Mouse (Mus musculus): ENCODE measurements at regions not wholly inside any gene's neighbourhood (a gene's known extent, or its start where the extent isn't known, plus 50 kb on each side); places are given as distances from the start of the nearest gene placed in this dataset.

GRCm38 (mm10) chr3:53315449-53315848, 147.7 kb downstream of the Nhlrc3 start:
- Histone ChIP-seq H3K27ac (ENCODE audit: low read length) (no peak overlapping the region), H3K27me3 (ENCODE audit: control insufficient read depth, insufficient read depth, low read depth, low read length) (no peaks in the 10 kb centered on the region), H3K4me3 (ENCODE audit: low read depth, low read length) (no peak overlapping the region), H3K36me3 (ENCODE audit: control insufficient read depth, insufficient read depth, low read length) (no peaks in the 10 kb centered on the region), H3K9me3 (replicated peaks; ENCODE audit: control insufficient read depth, low read length, poor library complexity, severe bottlenecking) (no peaks in the 10 kb centered on the region), H3K4me1 (ENCODE audit: control insufficient read depth, insufficient read depth, low read length) (no peaks in the 10 kb centered on the region), H3K9ac (ENCODE audit: low read depth, low read length) (no peak overlapping the region), H3K4me2 (ENCODE audit: low read length) (no peak overlapping the region)
- ATAC-seq, result no peak
- WGBS, result 71% methylated on average over 2 of the region's 2 CpGs
